Mouse (Mus musculus) ES-E14 (cell line): ENCODE results near the gene Ldb1. TPM values are rescaled to one million over a fixed set of nuclear protein-coding genes. Genes with fewer than 3 reads are reported as not detected.
"Not testable (repeated sequence)": the region's sequence is repeated elsewhere in the genome, so short reads cannot be mapped to it uniquely, and the experiment has no call there.

Experiments
- DNase-seq: peaks from one replicate; pipeline ENCODE4 v3.0.0-alpha.2; 2013; ENCODE audit warnings: low read depth, low spot score
- H3K27ac ChIP-seq: 2 replicates; pipeline ENCODE4 v1.5.1; 2012; ENCODE audit warnings: low read depth, mild to moderate bottlenecking, low read length, moderate library complexity, mixed read lengths; ENCODE audit not compliant: poor library complexity, insufficient read depth, severe bottlenecking
- H3K36me3 ChIP-seq: 2 replicates; pipeline ENCODE4 v1.6.1; 2012; ENCODE audit warnings: mild to moderate bottlenecking, low read length, moderate library complexity, mixed read lengths; ENCODE audit not compliant: control insufficient read depth, poor library complexity, insufficient read depth, severe bottlenecking
- H3K4me1 ChIP-seq, 2 experiments: fragments of 150-350 bp in 1 of 2; sonication (generic) in 1 of 2; 2 replicates each; pipeline ENCODE4 v1.6.1; 2012; ENCODE audit warnings: low read length in 2 of 2, mild to moderate bottlenecking in 1 of 2, mixed read lengths in 1 of 2; ENCODE audit not compliant: control insufficient read depth in 2 of 2, insufficient read depth in 2 of 2, poor library complexity in 1 of 2
- H3K4me3 ChIP-seq, 2 experiments: fragments of 150-350 bp in 1 of 2; sonication (generic) in 1 of 2; 2 replicates each; pipeline ENCODE4 v1.5.1; 2012; ENCODE audit warnings: low read length in 2 of 2, low read depth in 1 of 2, mild to moderate bottlenecking in 1 of 2, mixed read lengths in 1 of 2; ENCODE audit not compliant: insufficient read depth in 1 of 2, poor library complexity in 1 of 2, severe bottlenecking in 1 of 2
- H3K9ac ChIP-seq: 2 replicates; pipeline ENCODE4 v1.6.1; 2012; ENCODE audit warnings: low read depth, mild to moderate bottlenecking, low read length, mixed read lengths; ENCODE audit not compliant: poor library complexity, insufficient read depth, severe bottlenecking
- H3K9me3 ChIP-seq: fragments of 150-350 bp; sonication (generic); 2 replicates; pipeline ENCODE4 v1.6.1; 2012; ENCODE audit warnings: low read depth, mild to moderate bottlenecking, low read length; ENCODE audit not compliant: control insufficient read depth, insufficient read depth
- CHD2 ChIP-seq: IDR thresholded peaks from 2 replicates; pipeline ENCODE4 v1.6.1; 2014; ENCODE audit warnings: mild to moderate bottlenecking, low read depth, low read length, inconsistent platforms
- HCFC1 ChIP-seq: IDR thresholded peaks from 2 replicates; pipeline ENCODE4 v1.6.1; 2012; ENCODE audit warnings: low read length, inconsistent platforms, borderline replicate concordance; ENCODE audit not compliant: insufficient read depth
- MAFK ChIP-seq: IDR thresholded peaks from 2 replicates; pipeline ENCODE4 v1.6.1; 2014; ENCODE audit warnings: mild to moderate bottlenecking, low read depth, low read length, inconsistent platforms; ENCODE audit not compliant: insufficient read depth
- ZC3H11A ChIP-seq: IDR thresholded peaks from 2 replicates; pipeline ENCODE4 v1.6.1; 2012; ENCODE audit warnings: low read depth, mild to moderate bottlenecking, inconsistent platforms, low read length, borderline replicate concordance
- ZNF384 ChIP-seq: IDR thresholded peaks from 2 replicates; pipeline ENCODE4 v1.6.1; 2012; ENCODE audit warnings: low read depth, low read length, inconsistent platforms
- in situ Hi-C, 2 experiments: fragments of 600-800 bp; cut with MboI; formaldehyde crosslinking; loops; one replicate each; pipeline ENCODE4 v1.15.1; 2025; ENCODE audit warnings: low sequenced_read_pairs in 2 of 2, inconsistent platforms in 1 of 2; ENCODE audit not compliant: unreplicated experiment in 2 of 2
- total RNA-seq: library from RNA; depleted of rRNA; stranded (reverse); fragments of 300-350 nt; gene quantifications from 2 replicates; pipeline ENCODE4 v1.2.3, GENCODE M21; 2012

Ldb1 gene
- total RNA-seq, 1 experiment: 123 TPM

GRCm38 (mm10) chr19:45993981-45994737 lies 50.9 kb downstream of the Ldb1 start:
- TF ChIP-seq ZC3H11A (no peak), HCFC1 (no peak), MAFK (no peak), CHD2 (no peak), ZNF384 (no peak)
- H3K27ac ChIP-seq: peak overlapping the region; percentile 86; the same call in 1 of the 2 replicates
- H3K4me1 ChIP-seq: peaks cover 2 to 7% of the 10 kb centered on the region in 2 experiments; a peak in 2 of 4 replicates
- no peak overlapping the region for H3K9ac ChIP-seq
- peak; percentile 42 for DNase-seq
- no peaks in the 10 kb centered on the region for H3K9me3 ChIP-seq
- peaks cover 3% of the 10 kb centered on the region; the same call in 1 of the 2 replicates for H3K36me3 ChIP-seq
- in situ Hi-C loops: no loop called here
- no peak overlapping the region for H3K4me3 ChIP-seq

- in situ Hi-C loops: not testable (repeated sequence)
- peak overlapping the region in 1 of 2 experiments; percentile 46; a peak in 2 of 4 replicates for H3K4me3 ChIP-seq
- H3K27ac ChIP-seq: peak overlapping the region; percentile 56; the same call in 1 of the 2 replicates
Observed at GRCm38 (mm10) chr19:45993441-45993840, 51.6 kb downstream of the Ldb1 start.

GRCm38 (mm10) chr19:45991171-45991570 lies 53.8 kb downstream of the Ldb1 start:
- Histone ChIP-seq H3K4me3 (no peak overlapping the region), H3K36me3 (peaks cover 6% of the 10 kb centered on the region; the same call in 1 of the 2 replicates), H3K4me1 (peaks cover 2 to 7% of the 10 kb centered on the region in 2 experiments; a peak in 2 of 4 replicates), H3K9me3 (no peaks in the 10 kb centered on the region), H3K9ac (peak overlapping the region; percentile 1; the same call in 1 of the 2 replicates), H3K27ac (no peak overlapping the region)
- DNase-seq: no peak
- TF ChIP-seq MAFK (no peak), HCFC1 (no peak), ZC3H11A (no peak), CHD2 (no peak), ZNF384 (no peak)
- in situ Hi-C loops: no loop called here

More at GRCm38 (mm10) chr19:45993441-45993840, 51.6 kb downstream of the Ldb1 start:
- not testable (repeated sequence) for H3K36me3 ChIP-seq, H3K4me1 ChIP-seq, DNase-seq, H3K9me3 ChIP-seq
- H3K9ac ChIP-seq: peak overlapping the region; percentile 59; the same call in 1 of the 2 replicates

DNA sequence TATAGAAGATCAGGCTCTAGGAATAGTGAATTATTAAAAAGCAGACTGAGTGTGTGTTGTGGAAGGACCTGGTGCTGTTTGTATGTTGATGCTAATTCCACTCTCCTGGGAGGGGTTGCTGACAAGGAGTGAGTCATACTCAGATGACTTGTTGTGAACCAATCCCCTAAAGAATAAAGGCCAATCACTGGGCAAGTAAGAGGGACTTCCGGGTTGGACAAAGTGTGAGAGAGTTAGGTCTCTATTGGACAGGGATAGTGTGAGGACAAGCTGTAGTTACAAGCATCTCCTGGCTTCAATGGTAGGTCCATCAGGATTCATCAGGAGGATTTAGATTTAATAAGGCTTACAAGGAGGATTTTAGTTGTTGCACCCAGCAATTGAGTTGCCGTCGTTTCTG lies 56.8 kb downstream of the Ldb1 start:
- Histone ChIP-seq H3K9ac (no peak overlapping the region), H3K4me1 (peaks cover 2 to 7% of the 10 kb centered on the region in 2 experiments; a peak in 2 of 4 replicates), H3K4me3 (no peak overlapping the region), H3K36me3 (peaks cover 6% of the 10 kb centered on the region; the same call in 1 of the 2 replicates), H3K9me3 (no peaks in the 10 kb centered on the region), H3K27ac (no peak overlapping the region)
- no peak for DNase-seq
- no peak for TF ChIP-seq MAFK
- in situ Hi-C loops: no loop called here

- in situ Hi-C loops: no loop called here
- Histone ChIP-seq H3K4me3 (no peak overlapping the region), H3K9me3 (no peaks in the 10 kb centered on the region), H3K4me1 (no peaks in the 10 kb centered on the region), H3K36me3 (peaks cover 2% of the 10 kb centered on the region; the same call in 1 of the 2 replicates), H3K27ac (no peak overlapping the region), H3K9ac (no peak overlapping the region)
- TF ChIP-seq ZC3H11A (no peak), HCFC1 (no peak), CHD2 (no peak), MAFK (no peak), ZNF384 (no peak)
- no peak for DNase-seq
Observed at GRCm38 (mm10) chr19:45984379-45984778, 60.6 kb downstream of the Ldb1 start.
